Mouse (Mus musculus): ENCODE results near the gene Gdf9. TPM values are rescaled to one million over a fixed set of nuclear protein-coding genes. Genes with fewer than 3 reads are reported as not detected.
A peak's percentile ranks its signal among the peaks of the same experiment; 100 is the strongest.

The Gdf9 gene
- polyA plus RNA-seq, 1 experiment from 2014 or later = 1.3 TPM

GRCm38 (mm10) chr11:53481088-53481730 lies 50.4 kb downstream of the Gdf9 start:
- peaks cover 33% of the 10 kb centered on the region for H3K27me3 ChIP-seq (ENCODE audit: control insufficient read depth, insufficient read depth, low read length)
- no peak overlapping the region for H3K4me3 ChIP-seq (ENCODE audit: low read depth, low read length)
- H3K9ac ChIP-seq (replicated peaks; ENCODE audit: low read length) = no peak overlapping the region
- no peak overlapping the region for H3K4me2 ChIP-seq (ENCODE audit: low read depth, low read length)
- H3K9me3 ChIP-seq (replicated peaks; ENCODE audit: control insufficient read depth, low read length) = peaks cover 3% of the 10 kb centered on the region; the same call in 1 of the 2 replicates
- H3K36me3 ChIP-seq (replicated peaks; ENCODE audit: control insufficient read depth, insufficient read depth, low read depth, low read length) = no peaks in the 10 kb centered on the region
- 76% methylated on average over 4 of the region's 4 CpGs for WGBS
- H3K27ac ChIP-seq (replicated peaks; ENCODE audit: low read depth, low read length) = no peak overlapping the region
- no peak for DNase-seq (ENCODE audit: low spot score)
- peaks cover 4% of the 10 kb centered on the region; the same call in 1 of the 2 replicates for H3K4me1 ChIP-seq (ENCODE audit: control insufficient read depth, insufficient read depth, low read length)
- no peak for ATAC-seq (replicated peaks; ENCODE audit: insufficient number of reproducible peaks, low FRiP score, low TSS enrichment, low read depth)

DNA sequence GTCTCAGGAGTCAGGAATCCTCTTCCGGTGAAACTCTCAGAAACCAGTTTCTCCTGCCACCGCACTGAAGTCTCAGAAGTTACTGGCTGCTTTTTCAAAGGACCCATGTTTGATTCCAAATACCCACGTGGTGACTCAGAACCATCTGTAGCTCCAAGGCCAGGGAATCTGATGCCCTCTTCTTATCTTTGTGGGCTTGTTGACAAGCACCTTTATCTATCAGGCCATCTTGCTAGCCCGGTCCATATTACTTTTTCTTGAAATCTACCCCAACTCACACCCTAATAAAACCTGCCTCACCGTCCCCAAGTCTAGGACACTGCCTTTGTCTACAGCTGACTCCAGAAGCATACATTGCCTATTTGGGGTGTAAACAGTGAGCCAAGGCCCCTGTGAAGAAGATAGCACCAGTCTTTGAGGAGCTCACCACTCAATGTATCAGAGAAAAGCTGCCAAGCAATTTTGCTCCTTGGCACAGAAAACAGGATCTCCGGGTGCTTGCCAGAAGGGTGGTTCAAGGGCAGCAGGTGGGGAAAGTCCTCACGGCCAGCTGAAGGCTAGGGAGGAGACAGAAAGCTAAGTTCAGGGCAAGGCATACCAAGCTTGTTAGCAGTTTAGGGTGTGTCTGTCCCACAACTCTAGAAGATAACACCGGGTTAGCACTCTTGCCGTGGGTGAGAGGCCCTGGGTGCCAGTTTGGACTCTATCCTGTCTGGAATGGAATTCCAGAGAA lies 52.5 kb downstream of the Gdf9 start:
- ATAC-seq (replicated peaks; ENCODE audit: insufficient number of reproducible peaks, low FRiP score, low TSS enrichment, low read depth) = no peak
- no peaks in the 10 kb centered on the region for H3K36me3 ChIP-seq (replicated peaks; ENCODE audit: control insufficient read depth, insufficient read depth, low read depth, low read length)
- DNase-seq (ENCODE audit: low spot score) = no peak

DNA sequence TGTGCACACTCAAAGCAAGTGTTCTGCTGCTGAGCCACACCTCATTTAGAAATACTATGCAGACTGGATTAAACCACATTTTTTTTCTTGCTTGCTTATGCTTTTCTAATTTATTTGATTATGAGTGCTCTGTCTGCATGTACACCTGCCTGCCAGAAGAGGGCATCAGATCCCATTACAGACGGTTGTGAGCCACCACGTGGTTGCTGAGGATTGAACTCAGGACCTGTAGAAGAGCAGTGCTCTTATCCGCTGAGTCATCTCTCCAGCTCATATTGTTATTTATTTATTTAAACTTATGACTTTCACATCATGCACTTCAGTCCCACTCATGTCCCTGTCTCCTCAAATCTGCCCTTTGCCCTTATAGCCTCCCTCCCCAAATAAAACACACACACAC lies 54.9 kb downstream of the Gdf9 start:
- Histone ChIP-seq H3K27me3 (ENCODE audit: control insufficient read depth, insufficient read depth, low read length) (peaks cover 4% of the 10 kb centered on the region), H3K27ac (replicated peaks; ENCODE audit: low read depth, low read length) (no peak overlapping the region), H3K4me3 (ENCODE audit: low read depth, low read length) (no peak overlapping the region), H3K4me2 (ENCODE audit: low read depth, low read length) (no peak overlapping the region), H3K4me1 (ENCODE audit: control insufficient read depth, insufficient read depth, low read length) (peaks cover 4% of the 10 kb centered on the region), H3K9ac (replicated peaks; ENCODE audit: low read length) (no peak overlapping the region), H3K36me3 (replicated peaks; ENCODE audit: control insufficient read depth, insufficient read depth, low read depth, low read length) (no peaks in the 10 kb centered on the region), H3K9me3 (replicated peaks; ENCODE audit: control insufficient read depth, low read length) (no peaks in the 10 kb centered on the region)
- WGBS = 42% methylated on average over 3 of the region's 3 CpGs
- ATAC-seq (replicated peaks; ENCODE audit: insufficient number of reproducible peaks, low FRiP score, low TSS enrichment, low read depth) (no peak), DNase-seq (ENCODE audit: low spot score) (no peak)

More for the DNA sequence above, 52.5 kb downstream of the Gdf9 start:
- 78% methylated on average over 9 of the region's 9 CpGs for WGBS
- Histone ChIP-seq H3K4me1 (ENCODE audit: control insufficient read depth, insufficient read depth, low read length) (peaks cover 8% of the 10 kb centered on the region), H3K9me3 (replicated peaks; ENCODE audit: control insufficient read depth, low read length) (peaks cover 3% of the 10 kb centered on the region; the same call in 1 of the 2 replicates), H3K9ac (replicated peaks; ENCODE audit: low read length) (no peak overlapping the region), H3K27ac (replicated peaks; ENCODE audit: low read depth, low read length) (no peak overlapping the region), H3K4me2 (ENCODE audit: low read depth, low read length) (no peak overlapping the region), H3K4me3 (ENCODE audit: low read depth, low read length) (no peak overlapping the region), H3K27me3 (ENCODE audit: control insufficient read depth, insufficient read depth, low read length) (peaks cover 27% of the 10 kb centered on the region)

DNA sequence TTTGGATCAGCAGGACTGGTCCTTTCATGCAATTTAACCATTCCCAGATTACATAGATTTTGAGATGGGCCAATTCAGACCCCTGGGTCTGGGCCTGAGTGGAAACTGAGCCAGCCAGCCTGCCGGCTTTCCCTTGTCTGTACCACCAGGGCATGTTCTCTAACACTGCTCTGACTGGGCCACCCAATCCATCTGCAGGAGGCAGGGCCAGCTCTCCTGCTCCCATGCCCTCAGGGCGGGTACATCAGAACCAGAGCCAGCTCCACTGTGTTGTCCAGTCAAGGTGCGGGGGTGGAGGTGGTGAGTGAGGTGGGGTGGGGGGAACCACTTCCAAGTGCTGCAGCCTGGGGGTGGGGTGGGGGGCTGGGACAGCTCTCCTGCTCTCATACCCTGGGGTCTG lies 55.5 kb downstream of the Gdf9 start:
- 62% methylated on average over 3 of the region's 3 CpGs for WGBS
- no peak for ATAC-seq (replicated peaks; ENCODE audit: insufficient number of reproducible peaks, low FRiP score, low TSS enrichment, low read depth)
- H3K27me3 ChIP-seq (ENCODE audit: control insufficient read depth, insufficient read depth, low read length) = peaks cover 1% of the 10 kb centered on the region

DNA sequence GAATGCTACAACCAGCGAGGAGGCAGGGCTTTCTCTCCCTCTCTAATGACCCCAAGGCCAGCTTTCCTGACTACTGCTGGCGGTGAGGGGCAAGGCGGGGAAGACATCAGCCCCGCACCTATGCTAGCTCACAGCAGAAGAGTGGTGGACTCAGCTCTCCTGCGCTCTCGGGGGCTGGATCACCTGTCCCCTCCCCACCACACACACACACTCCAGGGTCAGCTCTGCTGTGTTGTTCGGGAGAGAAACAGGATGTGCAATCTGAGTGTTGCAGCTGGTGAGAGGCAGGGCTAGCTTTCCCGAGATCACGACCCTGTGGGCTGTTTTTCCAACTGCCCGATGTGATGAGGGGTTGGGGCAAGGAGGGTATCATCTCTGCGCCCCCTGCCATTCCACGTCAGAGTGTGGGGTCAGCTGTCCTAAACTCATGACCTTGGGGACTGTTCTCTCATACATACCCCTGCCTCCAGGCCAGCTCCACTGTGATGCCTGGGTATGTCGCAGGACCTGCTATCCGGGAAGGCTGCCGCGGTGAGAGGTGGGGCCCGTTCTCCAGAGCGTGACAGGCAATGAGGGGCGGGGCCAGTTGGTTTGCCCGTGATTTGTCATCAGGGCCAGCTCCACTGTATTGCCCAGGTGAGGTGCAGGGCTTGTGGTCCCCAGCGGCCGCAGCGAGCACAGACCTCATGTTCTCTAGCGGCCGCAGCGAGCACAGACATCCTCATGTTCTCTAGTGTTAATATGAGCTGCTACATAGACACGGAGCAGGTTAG lies 56.2 kb downstream of the Gdf9 start:
- Histone ChIP-seq H3K27ac (replicated peaks; ENCODE audit: low read depth, low read length) (no peak overlapping the region), H3K36me3 (replicated peaks; ENCODE audit: control insufficient read depth, insufficient read depth, low read depth, low read length) (no peaks in the 10 kb centered on the region), H3K9ac (replicated peaks; ENCODE audit: low read length) (no peak overlapping the region), H3K27me3 (ENCODE audit: control insufficient read depth, insufficient read depth, low read length) (no peaks in the 10 kb centered on the region), H3K4me3 (ENCODE audit: low read depth, low read length) (no peak overlapping the region), H3K4me2 (ENCODE audit: low read depth, low read length) (peak overlapping the region; percentile 32), H3K9me3 (replicated peaks; ENCODE audit: control insufficient read depth, low read length) (no peaks in the 10 kb centered on the region), H3K4me1 (ENCODE audit: control insufficient read depth, insufficient read depth, low read length) (peaks cover 4% of the 10 kb centered on the region)
- DNase-seq (ENCODE audit: low spot score) (peak; percentile 36), ATAC-seq (replicated peaks; ENCODE audit: insufficient number of reproducible peaks, low FRiP score, low TSS enrichment, low read depth) (peak; percentile 64)
- WGBS = 7% methylated on average over 27 of the region's 27 CpGs

More for the DNA sequence above, 55.5 kb downstream of the Gdf9 start:
- H3K4me1 ChIP-seq (ENCODE audit: control insufficient read depth, insufficient read depth, low read length) = peaks cover 4% of the 10 kb centered on the region
- H3K4me2 ChIP-seq (ENCODE audit: low read depth, low read length) = no peak overlapping the region
- H3K4me3 ChIP-seq (ENCODE audit: low read depth, low read length) = no peak overlapping the region
- no peak overlapping the region for H3K9ac ChIP-seq (replicated peaks; ENCODE audit: low read length)
- no peak for DNase-seq (ENCODE audit: low spot score)
- H3K36me3 ChIP-seq (replicated peaks; ENCODE audit: control insufficient read depth, insufficient read depth, low read depth, low read length) = no peaks in the 10 kb centered on the region
- no peak overlapping the region for H3K27ac ChIP-seq (replicated peaks; ENCODE audit: low read depth, low read length)
- H3K9me3 ChIP-seq (replicated peaks; ENCODE audit: control insufficient read depth, low read length) = no peaks in the 10 kb centered on the region

Small RNAs within 50 kb of the gene (microRNA-seq; reads per million reads assigned to microRNA genes)
- gene Mir6920 (ENCODE audit: borderline number of aligned reads) = not detected

Other genes starting within 250 kb of the Gdf9 start
- 123 and 148 TPM in 2 replicates for gene Hspa4, start 130.6 kb upstream of the Gdf9 start, polyA plus RNA-seq (2014; fragmentation: Nextera tagmentation; extraction: Ambion mirVana)
- gene Zcchc10, start 106.3 kb upstream of the Gdf9 start, polyA plus RNA-seq (2014; fragmentation: Nextera tagmentation; extraction: Ambion mirVana) = 27.1 and 31.4 TPM in 2 replicates
- gene Aff4, start 80.2 kb upstream of the Gdf9 start, polyA plus RNA-seq (2014; fragmentation: Nextera tagmentation; extraction: Ambion mirVana) = 37.5 and 38.5 TPM in 2 replicates
- gene Leap2, start 7.9 kb upstream of the Gdf9 start, polyA plus RNA-seq (2014; fragmentation: Nextera tagmentation; extraction: Ambion mirVana) = not detected in 2 replicates
- gene Uqcrq, start 192 bp upstream of the Gdf9 start, polyA plus RNA-seq (2014; fragmentation: Nextera tagmentation; extraction: Ambion mirVana) = 520 and 550 TPM in 2 replicates
- gene Gm10447, start 26.1 kb downstream of the Gdf9 start, polyA plus RNA-seq (2014; fragmentation: Nextera tagmentation; extraction: Ambion mirVana) = 0.14 TPM in 1 of 2 replicates, not detected in the other
- 2.3 and 3.3 TPM in 2 replicates for gene Shroom1, start 26.2 kb downstream of the Gdf9 start, polyA plus RNA-seq (2014; fragmentation: Nextera tagmentation; extraction: Ambion mirVana)
- not detected in 2 replicates for gene Gm9837, start 39.5 kb downstream of the Gdf9 start, polyA plus RNA-seq (2014; fragmentation: Nextera tagmentation; extraction: Ambion mirVana)
- gene Gm9945, start 49.1 kb downstream of the Gdf9 start, polyA plus RNA-seq (2014; fragmentation: Nextera tagmentation; extraction: Ambion mirVana) = not detected in 2 replicates
- 1.5 and 2.3 TPM in 2 replicates for gene Sowaha, start 49.3 kb downstream of the Gdf9 start, polyA plus RNA-seq (2014; fragmentation: Nextera tagmentation; extraction: Ambion mirVana)
- gene Sept8, start 88.2 kb downstream of the Gdf9 start, polyA plus RNA-seq (2014; fragmentation: Nextera tagmentation; extraction: Ambion mirVana) = 17.3 and 20.6 TPM in 2 replicates
- gene Kif3a, start 136.4 kb downstream of the Gdf9 start, polyA plus RNA-seq (2014; fragmentation: Nextera tagmentation; extraction: Ambion mirVana) = 71.6 and 86.4 TPM in 2 replicates
- 2.2 and 2.8 TPM in 2 replicates for gene Il4, start 187.6 kb downstream of the Gdf9 start, polyA plus RNA-seq (2014; fragmentation: Nextera tagmentation; extraction: Ambion mirVana)
- gene Il13, start 203.7 kb downstream of the Gdf9 start, polyA plus RNA-seq (2014; fragmentation: Nextera tagmentation; extraction: Ambion mirVana) = not detected in 2 replicates